Mouse (Mus musculus) urinary bladder, postnatal 4 days (tissue): ENCODE results near the gene Prss8.
"Not testable (repeated sequence)": the region's sequence is repeated elsewhere in the genome, so short reads cannot be mapped to it uniquely, and the experiment has no call there.

Experiments
- DNase-seq, 2 experiments: peaks; one replicate each; pipeline ENCODE4 v3.0.0; 2021 to 2022; ENCODE audit warnings: low spot score in 2 of 2

Gene Prss8

DNA sequence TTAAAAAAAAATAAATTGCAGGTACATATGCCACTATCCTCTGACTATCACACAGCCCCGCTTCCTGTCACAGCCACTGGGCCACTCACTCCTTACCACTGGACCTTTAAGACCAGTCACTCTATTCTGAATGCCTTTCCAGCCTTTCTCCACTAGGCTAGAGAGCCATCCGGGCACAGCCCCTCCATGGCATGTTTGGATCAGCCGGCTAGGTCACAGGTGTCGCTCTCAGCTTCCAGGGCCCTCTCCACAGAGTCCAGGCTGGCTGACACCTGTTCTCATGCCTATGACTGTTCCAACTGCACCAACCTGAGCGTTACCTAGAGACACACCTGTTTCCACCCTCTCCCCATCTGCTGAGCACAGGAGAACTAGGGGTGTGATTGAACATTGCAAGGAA lies 1.3 kb downstream of the Prss8 start:
- DNase-seq = no peak

DNA sequence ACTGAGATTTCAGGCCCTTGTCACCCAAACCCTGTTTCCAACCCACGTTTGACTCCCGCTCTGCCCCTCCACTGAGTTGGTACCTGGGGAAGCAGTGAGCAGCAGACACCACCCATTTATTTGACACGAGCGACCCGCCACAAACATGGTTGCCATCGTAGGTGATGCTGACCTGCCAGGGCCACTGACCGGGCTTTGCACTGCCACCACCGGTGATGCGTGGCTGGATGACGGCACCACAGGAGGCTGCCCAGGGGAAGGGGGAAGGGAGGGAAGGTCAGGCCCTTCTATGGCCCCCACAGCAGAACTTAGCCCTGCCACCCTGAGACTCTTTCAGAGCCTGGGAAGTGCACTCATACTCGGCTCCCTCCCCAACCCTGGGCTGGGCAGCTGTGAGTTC lies 2.2 kb downstream of the Prss8 start:
- DNase-seq = no peak

DNA sequence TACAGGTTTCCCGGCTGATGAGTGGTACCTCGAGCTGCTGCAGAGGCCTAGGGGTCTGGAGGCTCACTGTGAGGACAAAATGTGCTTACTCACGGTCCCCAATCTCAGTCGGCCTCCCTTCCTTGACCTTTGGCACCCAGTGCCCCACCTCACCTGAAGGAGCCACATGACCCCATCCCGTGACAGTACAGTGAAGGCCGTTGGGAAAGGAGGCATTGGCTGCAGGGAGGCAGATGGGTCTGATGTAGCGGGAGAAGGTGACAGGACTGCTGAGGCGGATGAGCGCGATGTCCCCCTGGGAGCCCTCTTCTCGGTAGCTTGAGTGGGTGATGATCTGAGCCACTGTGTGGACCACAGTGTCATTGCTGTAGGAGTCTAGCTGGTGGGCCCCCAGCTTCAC lies 3.1 kb downstream of the Prss8 start:
- no peak for DNase-seq

DNA sequence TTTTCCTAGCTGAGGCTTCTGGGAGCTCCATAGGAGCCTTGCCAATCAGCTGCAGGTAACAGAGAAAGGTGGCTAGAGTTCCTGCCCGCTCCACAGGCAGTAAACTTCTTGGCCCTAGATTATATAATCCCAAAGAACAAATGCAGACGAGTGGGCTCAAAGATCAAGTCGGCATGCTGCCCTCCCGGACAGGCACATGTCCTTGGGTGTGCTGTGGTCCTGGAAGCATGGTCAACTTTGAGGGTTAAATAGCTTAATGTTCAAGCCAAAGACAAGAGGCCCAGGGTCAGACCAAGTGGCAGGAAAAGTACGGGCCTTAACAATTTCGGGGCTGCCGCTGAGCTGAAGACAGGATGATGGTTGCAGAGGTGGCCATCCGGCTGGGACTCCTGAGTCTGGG lies 3.8 kb downstream of the Prss8 start:
- DNase-seq = no peak

DNA sequence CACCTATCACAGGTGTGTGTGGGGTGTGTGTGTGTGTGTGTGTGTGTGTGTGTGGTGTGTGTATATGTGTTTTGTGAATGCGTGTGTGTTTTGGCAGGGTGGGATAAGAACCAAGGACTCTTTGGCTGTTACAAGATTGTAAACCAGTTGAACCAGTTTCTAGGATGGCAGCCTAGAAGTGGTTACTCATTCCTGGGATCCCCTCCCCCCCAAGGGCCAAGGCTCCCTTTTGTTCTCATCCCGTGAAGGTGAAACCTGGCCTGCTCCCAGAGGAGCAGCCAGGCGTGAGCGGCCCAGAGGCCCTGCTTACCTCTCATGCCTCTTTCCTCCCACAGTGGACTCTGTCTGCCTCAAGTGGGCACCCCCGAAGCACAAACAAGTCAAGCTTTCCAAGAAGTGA lies 4.7 kb downstream of the Prss8 start:
- no peak for DNase-seq

DNA sequence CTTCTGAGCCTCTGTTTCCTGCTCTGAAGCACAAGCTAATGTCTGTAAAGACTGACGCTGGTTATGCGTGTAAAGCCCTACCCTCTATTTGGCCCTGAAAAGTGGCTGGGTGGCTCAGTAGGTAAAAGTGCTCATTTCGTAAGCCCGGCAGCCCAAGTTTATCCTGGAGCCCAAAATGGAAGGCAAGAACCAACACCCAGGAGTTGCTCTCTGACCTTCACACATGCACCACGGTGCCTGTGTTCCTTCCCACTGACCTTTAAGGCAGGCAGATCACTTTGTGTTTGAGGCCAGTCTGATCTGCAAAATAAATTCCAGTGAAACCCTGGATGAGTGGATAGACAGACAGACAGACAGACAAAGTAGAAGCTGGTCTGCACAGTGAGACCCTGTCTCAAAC lies 6.2 kb downstream of the Prss8 start:
- DNase-seq = no peak

DNA sequence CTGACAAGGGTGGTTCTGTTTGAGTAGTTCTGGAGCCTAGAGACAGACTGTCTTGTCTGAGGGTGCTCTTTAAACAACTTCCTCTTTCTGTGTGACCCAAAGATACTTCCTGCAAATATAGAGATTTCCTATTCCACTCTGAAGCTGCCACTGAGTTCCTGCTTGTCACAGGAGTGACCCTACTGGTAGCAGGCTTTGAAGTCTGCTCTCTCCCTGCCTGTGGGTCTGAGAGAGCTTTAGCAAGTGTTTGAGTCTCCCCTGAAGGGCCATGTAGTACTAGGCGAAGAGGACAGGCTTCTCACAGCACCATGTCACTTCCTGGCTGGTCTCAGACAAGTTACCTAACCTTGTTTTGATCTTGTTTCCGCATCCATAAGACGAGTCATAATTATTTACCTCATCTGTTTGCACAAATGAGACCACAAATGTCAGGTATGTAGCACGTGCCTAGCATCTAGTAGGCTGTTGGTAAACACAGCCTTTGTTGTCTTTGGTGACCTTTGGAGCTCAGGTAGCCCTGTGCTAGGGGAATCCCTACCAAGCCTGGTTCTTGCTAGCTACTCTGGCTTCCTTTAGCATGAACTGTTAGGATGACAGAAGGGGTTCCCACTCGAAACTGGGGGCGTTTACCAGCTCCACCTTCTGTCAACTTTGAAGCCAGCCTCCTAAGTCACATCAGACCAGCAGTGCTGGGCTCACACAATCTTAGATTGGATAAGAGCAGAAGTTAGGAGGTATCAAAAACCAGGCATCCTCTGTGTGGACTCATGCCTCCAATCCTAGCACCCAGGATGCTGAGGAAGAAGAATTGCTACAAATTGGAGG lies 7.2 kb downstream of the Prss8 start:
- no peak for DNase-seq

DNA sequence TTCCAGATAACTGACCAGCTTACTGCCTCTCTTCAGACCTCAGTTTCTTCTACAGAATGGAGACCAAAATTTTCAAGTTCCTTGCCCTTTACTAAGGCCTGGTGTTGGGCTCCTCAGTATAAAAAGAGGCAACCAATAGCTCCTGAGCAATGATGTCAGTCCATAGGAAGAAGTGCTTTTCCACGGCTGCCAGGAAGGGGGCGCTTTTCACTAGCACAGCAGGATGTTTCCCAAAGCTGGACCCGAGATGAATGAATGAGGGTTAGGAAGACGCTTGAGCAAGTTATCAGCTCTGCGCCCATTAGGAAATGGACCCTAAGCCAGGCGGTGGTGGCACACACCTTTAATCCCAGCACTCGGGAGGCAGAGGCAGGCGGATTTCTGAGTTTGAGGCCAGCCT lies 8.4 kb downstream of the Prss8 start:
- no peak for DNase-seq

DNA sequence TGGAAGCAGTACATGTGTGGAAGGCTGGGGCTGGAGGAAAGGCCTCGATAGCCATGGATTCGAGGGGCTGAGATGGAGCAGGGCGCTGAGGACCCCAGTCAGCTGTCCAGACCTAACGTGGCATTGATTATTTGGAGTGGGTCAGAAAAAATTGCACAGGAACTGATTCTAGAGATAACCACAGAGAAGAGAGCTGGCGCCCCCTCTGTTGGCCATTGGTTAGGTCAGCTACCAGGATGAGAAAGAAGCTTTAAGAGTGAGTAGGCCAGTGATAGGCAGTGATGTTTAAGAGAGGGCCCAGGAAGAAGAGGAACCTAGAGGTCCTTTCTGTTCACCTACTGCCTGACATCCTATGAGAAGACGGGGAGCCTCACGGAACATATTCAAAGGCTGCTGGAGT lies 10.6 kb downstream of the Prss8 start:
- DNase-seq = no peak

DNA sequence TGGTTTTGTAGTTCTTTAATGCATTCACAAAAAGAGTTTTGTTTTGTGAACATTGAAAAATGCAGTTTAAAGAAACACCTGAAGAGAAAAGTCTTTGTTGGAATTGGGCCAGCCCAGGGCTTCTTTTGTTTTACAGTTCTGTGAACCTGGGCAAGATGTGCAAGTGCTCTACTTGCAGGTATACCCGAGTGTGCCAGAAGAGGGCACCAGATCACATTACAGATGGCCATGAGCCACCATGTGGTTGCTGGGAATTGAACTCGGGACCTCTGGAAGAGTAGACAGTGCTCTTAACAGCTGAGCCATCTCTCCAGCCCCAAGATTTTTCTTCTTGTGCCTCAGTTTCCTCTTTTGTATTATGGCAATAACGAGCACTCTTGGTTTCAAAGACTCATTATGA lies 11.7 kb downstream of the Prss8 start:
- no peak for DNase-seq

DNA sequence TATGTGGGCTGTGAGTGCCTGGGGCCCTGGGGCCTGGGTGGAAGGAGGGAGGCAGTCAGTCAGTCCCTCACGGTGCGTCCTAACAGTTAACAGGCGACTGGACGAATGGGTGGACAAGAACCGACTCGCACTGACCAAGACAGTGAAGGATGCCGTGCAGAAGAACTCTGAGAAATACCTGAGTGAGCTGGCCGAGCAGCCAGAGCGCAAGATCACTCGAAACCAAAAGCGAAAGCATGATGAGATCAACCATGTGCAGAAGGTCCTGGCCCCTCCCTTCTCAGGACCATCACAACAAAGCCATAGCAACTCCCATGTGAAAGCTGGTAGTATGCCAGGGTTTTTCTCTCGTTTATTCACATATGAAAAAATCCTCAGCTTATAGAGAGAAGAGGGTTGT lies 14.6 kb downstream of the Prss8 start:
- DNase-seq = no peak

DNA sequence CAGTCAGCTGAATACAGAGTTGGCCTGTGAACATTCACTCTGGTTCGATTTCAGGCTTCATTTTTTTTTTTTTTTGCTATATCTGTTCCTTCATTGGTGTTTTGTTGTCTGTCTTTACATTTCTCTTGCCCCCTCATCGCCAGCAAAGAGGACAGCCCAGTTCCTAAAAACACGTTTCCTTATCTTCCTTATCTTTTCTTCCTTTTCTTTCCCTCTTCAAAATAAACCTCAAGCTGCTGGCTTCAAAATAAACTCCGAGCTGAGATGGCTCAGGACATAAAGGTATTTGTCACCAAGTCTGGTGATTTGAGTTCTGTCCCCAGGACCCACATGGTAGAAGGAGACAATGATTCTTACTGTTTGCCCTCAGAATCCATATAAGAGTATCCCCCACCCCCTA lies 17.0 kb downstream of the Prss8 start:
- DNase-seq = no peak

DNA sequence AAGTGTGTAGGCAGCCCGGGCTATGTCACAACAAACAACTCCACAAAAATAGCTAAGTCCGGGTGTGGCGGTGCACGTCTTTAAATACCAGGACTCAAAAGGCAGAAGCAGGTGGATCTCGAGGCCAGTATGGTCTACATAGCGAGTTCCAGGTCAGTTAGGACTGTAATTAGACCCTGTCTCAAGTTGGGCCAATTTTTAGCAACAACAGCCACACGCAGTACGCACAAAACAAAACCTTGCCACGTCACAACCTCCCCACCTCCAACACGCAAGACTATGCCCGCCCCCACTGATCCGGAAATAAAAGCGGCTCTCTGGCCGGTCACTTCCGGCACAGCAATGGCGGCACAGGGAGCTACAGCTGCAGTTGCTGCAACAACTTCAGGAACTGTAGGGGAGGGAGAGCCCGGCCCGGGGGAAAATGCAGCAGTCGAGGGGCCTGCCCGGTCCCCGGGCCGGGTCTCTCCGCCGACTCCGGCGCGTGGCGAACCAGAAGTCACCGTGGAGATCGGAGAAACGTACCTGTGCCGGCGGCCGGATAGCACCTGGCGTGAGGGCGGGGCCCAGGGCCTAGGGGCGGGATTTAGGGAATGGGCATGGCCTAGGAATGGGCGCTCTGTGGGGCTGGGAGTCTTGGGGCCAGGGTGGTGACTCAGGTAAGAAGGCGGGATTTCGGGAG lies 17.6 kb downstream of the Prss8 start, which contains the start of gene Kat8:
Gene Kat8, plus strand, starts transcription at position 327 of the 682 bp plus-strand sequence.
- peak; percentile 84 to 87 for DNase-seq

DNA sequence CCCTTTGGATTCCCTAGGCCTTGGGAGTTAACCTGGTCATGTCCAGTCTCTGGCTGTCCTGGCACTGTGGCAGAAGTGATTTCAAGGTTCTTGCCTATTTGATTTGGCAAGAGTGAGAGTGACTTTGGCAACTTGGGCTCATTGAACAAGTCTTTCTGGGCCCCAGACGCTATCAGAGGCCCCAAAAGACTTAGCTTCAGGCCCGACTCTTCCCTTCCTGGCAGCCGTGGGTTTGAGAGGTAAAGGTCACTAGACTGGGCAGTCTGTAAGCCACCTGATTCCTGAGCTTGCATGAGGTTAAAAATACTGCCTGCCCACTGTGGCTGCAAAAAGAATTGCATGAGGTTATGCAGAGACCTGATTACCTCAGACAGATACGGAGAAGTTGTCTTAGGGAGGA lies 21.2 kb downstream of the Prss8 start:
- DNase-seq = no peak

DNA sequence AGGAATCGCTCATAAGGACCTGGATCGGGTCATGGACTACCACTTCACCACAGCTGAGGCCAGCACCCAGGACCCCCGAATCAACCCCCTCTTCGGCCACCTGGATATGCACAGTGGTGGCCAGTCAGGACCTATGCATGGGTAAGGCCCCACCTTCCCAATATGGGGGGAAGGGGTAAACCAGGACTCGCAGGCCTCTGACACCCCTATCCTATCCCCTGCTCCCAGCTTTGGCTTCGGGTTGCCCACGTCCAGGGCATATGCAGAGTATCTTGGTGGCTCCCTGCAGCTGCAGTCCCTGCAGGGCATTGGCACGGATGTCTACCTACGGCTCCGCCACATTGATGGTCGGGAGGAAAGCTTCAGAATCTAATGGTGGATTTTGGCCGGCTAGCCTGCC lies 22.0 kb downstream of the Prss8 start:
- no peak for DNase-seq

DNA sequence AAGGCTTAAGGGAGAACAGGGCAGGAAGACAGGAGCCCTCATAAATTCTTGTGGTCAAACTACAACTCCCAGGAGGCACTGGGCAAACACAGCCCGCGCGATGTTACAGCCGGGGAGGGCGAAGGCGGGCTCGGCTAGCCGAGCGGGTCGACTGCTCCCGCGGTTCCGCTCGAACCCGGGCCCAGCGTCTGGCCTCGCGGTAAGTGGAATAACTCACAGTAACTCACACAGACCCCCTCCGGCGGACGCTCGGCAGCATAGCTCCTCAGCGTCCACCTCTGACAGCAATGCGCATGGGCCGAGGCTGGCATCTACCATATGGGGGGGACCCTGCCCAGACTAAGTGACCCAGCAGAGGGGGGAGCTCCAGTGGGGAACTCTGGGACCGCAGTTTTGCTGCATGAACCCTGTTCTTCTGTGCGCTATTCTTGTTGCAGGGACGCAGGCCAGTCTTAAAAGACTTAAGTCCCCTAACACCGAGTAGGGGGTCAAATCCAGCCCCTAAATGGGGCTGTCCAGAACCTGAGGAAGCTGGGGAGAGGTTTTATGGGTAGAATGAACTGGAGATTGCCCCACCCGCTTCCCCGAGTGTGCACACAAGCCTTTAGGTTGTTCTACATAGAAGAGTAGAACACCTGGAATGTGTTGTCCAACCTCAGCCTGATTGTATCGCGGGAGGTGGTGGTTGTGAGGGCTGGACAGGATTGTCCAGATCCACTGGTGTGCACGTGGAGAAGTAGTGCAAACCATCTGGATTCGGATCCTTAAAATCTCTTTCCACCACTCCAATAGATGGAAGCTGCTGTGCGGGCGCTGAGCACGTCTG lies 25.7 kb downstream of the Prss8 start, which contains the start of gene Bckdk:
Gene Bckdk, plus strand, starts transcription at position 112 of the 826 bp plus-strand sequence.
- peak; percentile 77 to 83 for DNase-seq

DNA sequence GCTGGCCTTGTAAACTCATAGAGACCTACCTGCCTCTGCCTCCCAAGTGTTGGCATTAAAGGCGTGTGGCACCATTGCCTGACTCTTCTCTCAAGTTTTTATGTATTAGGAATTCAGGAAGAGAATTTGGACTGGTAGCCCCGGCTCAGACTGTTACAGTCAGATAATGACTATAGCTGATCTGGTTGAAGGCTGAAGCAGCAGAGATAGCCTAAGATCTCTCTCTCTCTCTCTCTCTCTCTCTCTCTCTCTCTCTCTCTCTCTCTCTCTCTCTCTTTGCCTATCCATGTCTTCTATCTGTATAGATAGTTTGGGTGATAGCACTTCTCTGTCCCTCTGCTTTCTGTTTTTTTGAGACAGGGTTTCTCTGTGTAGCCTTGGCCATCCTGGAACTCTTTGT lies 28.1 kb downstream of the Prss8 start:
- no peak for DNase-seq

DNA sequence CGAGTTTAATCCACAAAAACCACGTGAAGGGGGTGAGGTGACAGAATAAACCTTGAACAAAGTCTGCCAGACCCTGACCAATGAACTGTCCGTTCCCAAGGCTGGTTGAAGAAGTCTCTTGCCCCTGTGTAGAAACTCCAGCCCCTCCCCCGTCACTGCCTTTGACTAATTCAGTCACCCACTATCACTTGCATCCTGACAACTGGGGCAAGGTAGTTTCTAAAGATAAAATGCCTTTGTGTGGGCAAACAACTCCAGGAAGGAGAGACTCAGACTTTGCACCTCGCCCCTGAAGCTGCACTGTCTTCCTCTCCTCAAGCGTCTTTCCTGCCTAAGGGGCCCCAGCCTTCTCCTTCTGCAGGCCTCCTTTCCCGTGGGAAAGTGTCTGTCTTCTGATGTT lies 29.9 kb downstream of the Prss8 start:
- no peak for DNase-seq

DNA sequence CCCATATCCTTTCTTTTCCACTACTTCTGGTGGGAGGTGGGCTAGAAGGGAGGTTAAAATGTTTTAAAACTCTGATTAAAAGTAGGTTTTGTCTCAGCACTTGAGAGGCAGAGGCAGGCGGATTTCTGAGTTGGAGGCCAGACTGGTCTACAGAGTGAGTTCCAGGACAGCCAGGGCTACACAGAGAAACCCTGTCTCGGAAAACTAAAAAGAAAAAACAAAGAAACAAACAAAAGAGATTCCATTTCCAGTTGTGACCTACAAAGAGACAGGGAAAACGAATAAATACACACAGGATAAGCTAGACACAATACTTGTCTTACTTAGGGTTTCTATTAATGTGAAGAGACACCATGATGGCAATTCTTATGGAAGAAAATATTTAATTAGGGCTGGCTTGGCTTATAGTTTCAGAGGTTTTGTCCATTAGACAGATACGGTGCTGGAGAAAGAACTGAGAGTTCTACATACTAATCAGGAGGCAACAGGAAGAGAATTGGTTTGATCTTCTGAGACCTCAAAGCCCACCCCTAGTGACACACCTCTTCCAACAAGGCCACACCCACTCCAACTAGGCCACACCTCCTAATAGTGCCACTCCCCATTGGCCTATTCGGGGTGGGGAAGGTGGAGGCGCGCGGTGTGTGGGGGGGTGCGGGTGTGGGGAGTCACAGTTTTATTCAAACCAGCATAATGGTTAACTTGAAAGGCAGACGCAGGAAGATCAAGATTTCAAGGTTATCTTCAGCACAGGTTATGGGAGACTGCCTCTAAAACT lies 31.5 kb downstream of the Prss8 start:
- no peak for DNase-seq

DNA sequence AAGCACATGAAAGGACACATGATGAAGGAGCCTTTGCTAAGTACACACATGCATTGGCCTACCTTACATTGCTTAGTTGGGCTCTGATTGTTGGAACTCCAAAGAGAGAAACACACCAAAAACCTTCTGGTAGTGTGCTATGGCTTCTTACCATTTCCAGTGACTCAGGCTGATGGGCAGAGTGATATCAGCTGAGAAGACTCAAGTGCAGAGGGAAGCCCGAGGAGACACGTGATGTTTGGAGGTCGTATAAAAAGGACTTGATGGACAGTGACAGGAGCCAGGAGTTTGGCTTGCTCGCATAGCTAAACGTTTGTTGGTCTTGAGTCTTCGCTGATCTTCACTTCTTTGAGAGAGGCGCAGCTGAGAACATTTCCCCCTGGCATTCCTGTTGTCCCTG lies 32.4 kb downstream of the Prss8 start:
- no peak for DNase-seq

DNA sequence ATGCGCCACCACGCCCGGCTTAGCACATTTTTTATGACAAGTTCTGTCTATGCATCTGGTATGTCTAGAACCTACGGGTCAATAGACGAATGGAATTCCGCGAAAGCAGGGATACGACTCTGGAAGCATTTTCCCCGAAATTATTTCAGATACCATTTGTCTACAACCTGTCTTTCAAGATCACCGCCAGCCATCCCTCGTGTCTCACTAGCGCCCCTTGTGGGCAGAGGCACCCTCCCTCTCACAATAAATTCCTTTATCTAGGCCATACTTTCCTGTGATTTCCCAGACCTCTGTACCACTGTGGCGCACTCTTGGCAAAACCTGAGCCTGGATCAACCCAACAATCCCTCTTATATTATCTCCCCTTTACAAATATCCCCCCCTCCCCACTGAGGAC lies 33.5 kb downstream of the Prss8 start:
- no peak for DNase-seq

DNA sequence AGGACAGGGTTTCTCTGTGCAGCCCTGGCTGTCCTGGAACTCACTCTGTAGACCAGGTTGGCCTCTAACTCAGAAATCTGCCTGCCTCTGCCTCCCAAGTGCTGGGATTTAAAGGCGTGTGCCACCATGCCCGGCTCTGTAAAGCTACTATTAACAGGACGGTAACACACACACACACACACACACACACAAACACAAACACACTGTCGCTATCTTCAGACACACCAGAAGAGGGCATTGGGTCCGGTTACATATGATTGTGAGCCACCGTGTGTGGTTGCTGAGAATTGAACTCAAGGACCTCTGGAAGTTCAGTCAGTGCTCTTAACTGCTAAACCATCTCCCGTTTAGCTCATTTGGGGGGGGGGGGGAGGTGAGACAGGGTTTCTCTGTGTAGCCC lies 34.0 kb downstream of the Prss8 start:
- not testable (repeated sequence) for DNase-seq
